Mouse (Mus musculus) E14TG2a.4 (cell line): ENCODE data around the gene Pdxk.

ENCODE experiments used
- CTCF ChIP-seq: conservative IDR thresholded peaks from 2 replicates; pipeline ENCODE4 v1.5.1; 2014; ENCODE audit warnings: low read length
- NANOG ChIP-seq: IDR thresholded peaks from 2 replicates; pipeline ENCODE4 v1.6.1; 2014; ENCODE audit warnings: borderline replicate concordance, low read length, mixed read lengths

GRCm38 (mm10) chr10:78420929-78421328, 43.8 kb downstream of the Pdxk start:
- TF ChIP-seq CTCF, result no peak
- no peak for TF ChIP-seq NANOG
